Mouse (Mus musculus) mouse trophoblast stem cell (cell line): ENCODE data around the gene Gadd45gip1.

Experiments
- in situ Hi-C, 2 experiments: fragments of 300-500 bp; cut with MseI, MboI; formaldehyde crosslinking; loops; 2 replicates in 1 of 2; 3 replicates in 1 of 2; pipeline ENCODE4 v1.15.1; 2025

The Gadd45gip1 gene

GRCm38 (mm10) chr8:84847684-84848435 is 16.5 kb downstream of the Gadd45gip1 start:
- in situ Hi-C loops, result no loop called here

- in situ Hi-C loops, result no loop called here
Measured at GRCm38 (mm10) chr8:84856434-84856833, 25.1 kb downstream of the Gadd45gip1 start.

DNA sequence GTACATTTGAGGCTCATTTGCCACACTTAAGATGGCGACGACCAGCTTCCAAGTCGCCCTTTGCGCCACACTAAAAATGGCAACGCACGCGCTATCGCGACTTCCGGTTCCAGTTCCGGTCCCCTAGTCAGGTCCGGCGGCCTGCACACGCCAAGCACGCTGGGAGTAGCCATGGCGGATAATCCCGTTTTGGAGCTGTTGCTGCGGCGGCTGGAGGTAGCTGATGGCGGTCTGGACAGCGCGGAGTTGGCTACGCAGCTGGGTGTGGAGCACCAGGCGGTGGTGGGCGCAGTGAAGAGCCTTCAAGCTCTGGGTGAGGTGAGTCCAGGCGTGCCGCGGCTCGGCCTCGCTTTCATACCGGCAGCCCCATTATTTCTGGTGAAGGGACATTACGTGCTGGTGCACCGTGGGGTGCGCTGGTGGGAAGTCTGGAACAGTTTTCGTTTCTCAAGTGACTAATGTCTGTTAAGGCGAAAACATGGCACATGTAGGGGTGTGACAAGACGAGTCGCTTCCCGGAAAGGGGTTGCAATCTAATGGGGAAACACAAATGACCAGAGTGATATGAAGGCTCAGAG is 25.6 kb downstream of the Gadd45gip1 start, which contains the start of gene Farsa:
TSS of gene Farsa (plus strand) at position 126 of the 578 bp plus-strand sequence.
- in situ Hi-C loops, result no loop called here

GRCm38 (mm10) chr8:84871376-84872308 is 40.3 kb downstream of the Gadd45gip1 start, which contains the start of gene Syce2:
Gene Syce2, plus strand, starts transcription at chr8:84872111.
- in situ Hi-C loops, result no loop called here

- in situ Hi-C loops, result no loop called here
Measured at GRCm38 (mm10) chr8:84872309-84872965, 41.1 kb downstream of the Gadd45gip1 start.

GRCm38 (mm10) chr8:84873016-84873415 is 41.7 kb downstream of the Gadd45gip1 start:
- in situ Hi-C loops, result no loop called here

GRCm38 (mm10) chr8:84874339-84874738 is 43.0 kb downstream of the Gadd45gip1 start:
- in situ Hi-C loops, result no loop called here

DNA sequence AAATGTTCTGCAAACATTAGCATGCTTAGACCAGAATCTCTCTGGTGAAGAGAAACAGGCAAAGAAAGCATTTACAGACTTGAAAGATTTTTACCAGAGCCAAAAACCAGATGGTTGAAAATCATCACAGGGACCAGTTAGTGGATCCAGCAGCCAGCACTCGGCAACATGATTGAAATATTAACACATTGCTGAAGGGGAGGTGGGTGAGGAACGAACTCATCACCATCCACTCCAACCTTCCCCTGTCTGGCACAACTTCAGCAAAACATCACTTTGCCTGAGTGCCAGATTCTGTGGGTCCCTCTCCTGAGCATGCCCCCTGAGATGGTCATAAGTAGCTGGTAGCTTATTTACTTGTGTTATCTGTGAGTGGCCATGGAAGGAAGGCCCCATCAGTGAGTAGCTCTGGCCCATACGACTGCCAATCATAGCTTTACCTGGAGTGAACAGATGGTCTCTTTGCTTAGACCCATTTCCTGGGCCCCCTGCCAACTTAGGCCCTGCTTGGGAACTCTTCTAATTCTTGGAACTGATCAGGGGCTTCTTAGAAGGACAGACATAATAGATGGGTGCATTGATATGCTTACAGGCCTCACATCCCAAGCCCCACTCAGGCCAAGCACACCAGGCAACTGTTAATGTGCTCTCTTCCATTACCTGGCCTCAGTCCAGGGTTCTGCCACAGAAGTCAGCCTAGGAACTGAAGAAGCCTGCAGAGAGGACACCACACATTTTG is 46.1 kb downstream of the Gadd45gip1 start:
- in situ Hi-C loops, result no loop called here

GRCm38 (mm10) chr8:84878915-84879314 is 47.6 kb downstream of the Gadd45gip1 start:
- in situ Hi-C loops, result no loop called here

GRCm38 (mm10) chr8:84884728-84885127 is 53.4 kb downstream of the Gadd45gip1 start:
- in situ Hi-C loops, result no loop called here
